Mouse (Mus musculus) limb, embryonic 14.5 days (tissue): ENCODE results near the gene Nmrk1. TPM values are rescaled to one million over a fixed set of nuclear protein-coding genes. Genes with fewer than 3 reads are reported as not detected.

Experiments
- ATAC-seq: fragments of 200-750 bp; cut with Nextera tagmentation; 2 replicates; pipeline ENCODE4 v1.8.0; 2017; ENCODE audit warnings: low read depth, moderate number of reproducible peaks, moderate TSS enrichment; ENCODE audit not compliant: low FRiP score
- DNase-seq: peaks from one replicate; pipeline ENCODE4 v3.0.0-alpha.2; 2015; ENCODE audit warnings: low spot score
- H3K27ac ChIP-seq: fragments of 300-500 bp; sonication (generic); replicated peaks from 2 replicates; pipeline ENCODE4 v1.5.1; 2014; ENCODE audit warnings: low read depth, mild to moderate bottlenecking, low read length, moderate library complexity, mixed read lengths
- H3K27me3 ChIP-seq: fragments of 300-500 bp; sonication (generic); 2 replicates; pipeline ENCODE4 v1.6.1; 2014; ENCODE audit warnings: low read length, mixed read lengths; ENCODE audit not compliant: control insufficient read depth, insufficient read depth
- H3K36me3 ChIP-seq: fragments of 300-500 bp; sonication (generic); 2 replicates; pipeline ENCODE4 v1.6.1; 2014; ENCODE audit warnings: mild to moderate bottlenecking, low read length, moderate library complexity, mixed read lengths; ENCODE audit not compliant: control insufficient read depth, insufficient read depth
- H3K4me1 ChIP-seq: fragments of 300-500 bp; sonication (generic); 2 replicates; pipeline ENCODE4 v1.6.1; 2014; ENCODE audit warnings: antibody characterized with exemption, low read length, mixed read lengths; ENCODE audit not compliant: control insufficient read depth, insufficient read depth
- H3K4me2 ChIP-seq: fragments of 300-500 bp; sonication (generic); replicated peaks from 2 replicates; pipeline ENCODE4 v1.6.1; 2014; ENCODE audit warnings: low read depth, mild to moderate bottlenecking, low read length, moderate library complexity; ENCODE audit not compliant: severe bottlenecking
- H3K4me3 ChIP-seq: fragments of 300-500 bp; sonication (generic); replicated peaks from 2 replicates; pipeline ENCODE4 v1.5.1; 2014; ENCODE audit warnings: low read length
- H3K9ac ChIP-seq: fragments of 300-500 bp; sonication (generic); 2 replicates; pipeline ENCODE4 v1.6.1; 2014; ENCODE audit warnings: mild to moderate bottlenecking, low read depth, low read length, moderate library complexity; ENCODE audit not compliant: severe bottlenecking
- H3K9me3 ChIP-seq: fragments of 300-500 bp; sonication (generic); 2 replicates; pipeline ENCODE4 v1.6.1; 2016; ENCODE audit warnings: low read length; ENCODE audit not compliant: control insufficient read depth
- POLR2A ChIP-seq: fragments of 200-500 bp; IDR thresholded peaks from 2 replicates; pipeline ENCODE4 v1.8.0; 2012; ENCODE audit warnings: inconsistent platforms, mild to moderate bottlenecking, moderate library complexity, borderline replicate concordance; ENCODE audit not compliant: insufficient read depth, insufficient read length; ENCODE audit errors: extremely low read depth
- WGBS: fragments of 180-500 bp; shearing (Covaris S2); extraction: QIAGEN DNeasy Blood & Tissue Kit; methylation state at CpG from one replicate; pipeline ENCODE4 v1.1.7; 2014; 5-methylcytosine and 5-hydroxymethylcytosine counted together
- polyA plus RNA-seq, 2 experiments: library from polyadenylated mRNA; depleted of rRNA in 1 of 2; stranded (reverse) in 1 of 2; unstranded in 1 of 2; fragments of >200 nt; fragmentation: Nextera tagmentation in 1 of 2; extraction: Ambion mirVana in 1 of 2; gene quantifications; 2 replicates each; pipeline versions ENCODE4 v1.2.1 to v1.2.3; 2012 to 2014

The Nmrk1 gene
- polyA plus RNA-seq, 2 experiments = 12.4 to 13.6 TPM

DNA sequence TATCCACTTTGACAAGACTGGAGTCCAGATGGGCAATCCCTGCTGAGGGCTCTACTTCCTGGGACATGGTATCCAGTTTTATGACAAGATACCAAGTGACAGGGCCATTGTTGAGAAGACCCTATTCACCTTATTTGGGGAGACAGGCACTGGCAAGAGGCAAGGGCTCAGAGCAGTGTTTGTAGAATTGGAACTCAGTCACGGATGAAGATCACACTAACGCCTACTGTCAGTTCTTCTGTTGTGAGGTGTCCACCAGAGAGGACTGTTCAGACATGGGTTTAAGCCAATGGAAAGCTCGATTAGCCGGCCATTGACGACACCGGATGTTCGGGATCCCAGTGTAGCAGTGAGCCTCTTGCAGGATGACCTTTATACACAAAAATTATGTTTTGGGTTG lies 37.8 kb downstream of the Nmrk1 start:
- no peak overlapping the region for H3K4me2 ChIP-seq
- 94% methylated on average over 7 of the region's 7 CpGs for WGBS
- H3K27me3 ChIP-seq = no peaks in the 10 kb centered on the region
- H3K4me3 ChIP-seq = no peak overlapping the region
- no peak for ATAC-seq
- TF ChIP-seq POLR2A = no peak
- no peak overlapping the region for H3K27ac ChIP-seq
- no peaks in the 10 kb centered on the region for H3K36me3 ChIP-seq
- H3K9ac ChIP-seq = no peak overlapping the region
- peaks cover 19% of the 10 kb centered on the region for H3K4me1 ChIP-seq
- no peaks in the 10 kb centered on the region for H3K9me3 ChIP-seq
- no peak for DNase-seq

DNA sequence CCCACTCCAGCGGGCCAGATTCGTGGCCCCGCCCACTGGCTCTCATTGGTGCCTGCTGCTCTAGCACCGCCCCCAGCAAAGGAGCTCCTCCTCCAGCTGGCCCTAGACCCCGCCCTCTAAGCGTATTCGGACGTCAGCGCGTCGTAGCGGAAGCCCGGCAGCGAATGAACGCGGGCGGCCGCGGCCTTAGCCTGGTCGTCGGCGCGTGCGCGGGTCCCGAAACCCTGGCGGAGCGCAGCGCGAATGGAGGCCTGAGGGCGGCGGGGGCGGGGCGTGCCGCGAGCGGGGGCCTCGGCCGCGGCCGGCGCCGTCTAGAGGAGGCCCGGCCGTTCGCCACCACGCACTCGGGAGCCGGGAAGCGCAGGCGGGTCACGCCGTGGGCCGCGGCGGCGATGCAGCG lies 38.9 kb downstream of the Nmrk1 start, which contains the start of gene Carnmt1:
Carnmt1 (plus strand) TSS at position 157 of the 400 bp plus-strand sequence.
- H3K36me3 ChIP-seq = no peaks in the 10 kb centered on the region
- peak within 1 kb of the TSS; percentile 81 for H3K27ac ChIP-seq
- H3K4me3 ChIP-seq = peak within 1 kb of the TSS; percentile 79
- H3K9me3 ChIP-seq = no peaks in the 10 kb centered on the region
- peak within 1 kb of the TSS; percentile 75 for H3K4me2 ChIP-seq
- DNase-seq (peak; percentile 99), ATAC-seq (peak; percentile 98)
- H3K27me3 ChIP-seq = no peaks in the 10 kb centered on the region
- 2% methylated on average over 25 of the region's 58 CpGs for WGBS
- H3K4me1 ChIP-seq = peaks cover 19% of the 10 kb centered on the region
- H3K9ac ChIP-seq = peak within 1 kb of the TSS; percentile 88
- TF ChIP-seq POLR2A = no peak

DNA sequence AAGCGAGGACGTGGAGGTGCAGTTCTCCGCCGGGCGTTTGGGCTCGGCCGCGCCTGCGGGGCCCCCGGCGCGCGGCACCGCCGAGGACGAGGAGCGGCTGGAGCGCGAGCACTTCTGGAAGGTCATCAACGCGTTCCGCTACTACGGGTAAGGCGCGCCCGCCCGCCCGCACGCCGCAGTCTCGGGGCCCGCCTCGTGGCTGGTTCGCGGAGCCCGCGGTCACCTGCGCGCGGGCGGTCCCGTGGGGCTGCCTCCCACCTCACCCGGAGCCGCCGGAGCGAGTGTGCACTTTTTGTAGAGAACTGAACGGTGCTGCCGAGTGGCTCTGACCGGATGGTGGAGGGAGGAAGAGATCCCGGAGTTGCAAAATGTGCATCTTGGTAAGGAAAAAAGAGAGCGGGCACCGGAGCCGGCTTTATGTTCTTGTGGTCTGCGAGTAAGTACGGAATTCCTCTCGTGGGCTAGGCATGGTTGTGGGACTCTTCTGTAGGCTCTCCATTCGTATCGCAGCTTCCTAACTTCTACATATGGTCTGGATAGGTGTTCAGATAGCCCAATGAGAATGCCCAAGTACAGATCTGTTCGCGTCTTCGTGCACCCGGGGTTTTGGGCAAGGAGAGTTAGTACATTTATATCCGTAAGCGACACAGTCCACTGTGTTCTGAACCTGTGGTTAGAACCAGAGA lies 39.4 kb downstream of the Nmrk1 start:
- Histone ChIP-seq H3K4me1 (peaks cover 19% of the 10 kb centered on the region), H3K27ac (peak overlapping the region; percentile 81), H3K9me3 (no peaks in the 10 kb centered on the region), H3K9ac (peak overlapping the region; percentile 88), H3K36me3 (no peaks in the 10 kb centered on the region), H3K27me3 (no peaks in the 10 kb centered on the region), H3K4me2 (peak overlapping the region; percentile 75), H3K4me3 (peak overlapping the region; percentile 79)
- under 1% methylated on average over 42 of the region's 64 CpGs for WGBS
- no peak; the same call in 1 of the 2 replicates for TF ChIP-seq POLR2A
- DNase-seq = no peak
- peak; percentile 54 for ATAC-seq

GRCm38 (mm10) chr19:18672498-18672897 lies 40.7 kb downstream of the Nmrk1 start:
- 36% methylated on average over 3 of the region's 3 CpGs for WGBS
- Histone ChIP-seq H3K27ac (no peak overlapping the region), H3K4me2 (peak overlapping the region; percentile 75), H3K9ac (no peak overlapping the region), H3K4me3 (peak overlapping the region; percentile 79; the same call in 1 of the 2 replicates), H3K36me3 (no peaks in the 10 kb centered on the region), H3K27me3 (no peaks in the 10 kb centered on the region), H3K9me3 (no peaks in the 10 kb centered on the region), H3K4me1 (peaks cover 19% of the 10 kb centered on the region)
- no peak for TF ChIP-seq POLR2A
- no peak for DNase-seq
- no peak for ATAC-seq

DNA sequence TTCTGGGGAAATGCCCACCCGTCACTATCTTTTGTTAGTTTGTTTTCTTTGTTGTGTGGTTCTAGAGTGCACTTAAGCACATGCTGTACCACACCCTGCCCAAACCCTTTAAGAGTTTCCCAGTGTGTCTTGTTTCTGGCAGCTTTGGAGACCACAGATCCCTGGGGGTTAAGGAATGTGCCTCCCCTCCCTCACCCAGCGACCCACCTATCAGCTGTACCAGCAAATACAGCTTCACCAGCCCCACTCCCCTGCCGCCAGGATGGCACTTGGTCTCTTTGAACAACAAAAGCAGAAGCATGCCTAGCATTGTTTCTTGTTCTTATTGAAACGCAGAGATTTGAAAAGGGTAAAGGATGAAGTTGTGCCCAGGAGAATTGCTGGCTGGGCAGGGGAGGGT lies 41.4 kb downstream of the Nmrk1 start:
- 46% methylated on average over 4 of the region's 4 CpGs for WGBS

More for the DNA sequence above, 41.4 kb downstream of the Nmrk1 start:
- TF ChIP-seq POLR2A = no peak
- Histone ChIP-seq H3K36me3 (no peaks in the 10 kb centered on the region), H3K27ac (no peak overlapping the region), H3K4me1 (peaks cover 19% of the 10 kb centered on the region), H3K4me3 (no peak overlapping the region), H3K27me3 (no peaks in the 10 kb centered on the region), H3K9ac (no peak overlapping the region), H3K9me3 (no peaks in the 10 kb centered on the region), H3K4me2 (peak overlapping the region; percentile 1; the same call in 1 of the 2 replicates)
- DNase-seq (no peak), ATAC-seq (no peak)
